Mouse (Mus musculus): ENCODE data around the gene Slc35b2.

Slc35b2 gene

DNA sequence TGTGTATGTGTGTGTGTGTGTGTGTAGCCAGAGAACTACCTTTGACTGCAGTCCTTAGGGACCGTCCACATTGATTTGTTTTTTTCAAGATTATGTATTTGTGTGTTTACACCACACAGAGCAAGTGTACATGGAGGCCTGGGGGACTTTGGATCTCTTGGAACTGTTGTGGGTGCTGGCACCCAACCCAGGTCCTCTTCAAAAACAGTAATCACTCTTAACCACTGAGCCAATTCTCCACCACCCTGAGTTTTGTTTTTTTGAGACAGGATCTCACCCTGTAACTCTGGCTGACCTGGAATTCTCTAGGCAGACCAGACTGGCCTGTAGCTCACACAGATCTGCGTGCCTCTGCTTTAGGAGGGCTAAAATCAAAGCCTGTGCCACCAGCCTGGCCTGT is 34.7 kb downstream of the Slc35b2 start:
- in situ Hi-C loops (cut with MboI, MseI): no loop called here

DNA sequence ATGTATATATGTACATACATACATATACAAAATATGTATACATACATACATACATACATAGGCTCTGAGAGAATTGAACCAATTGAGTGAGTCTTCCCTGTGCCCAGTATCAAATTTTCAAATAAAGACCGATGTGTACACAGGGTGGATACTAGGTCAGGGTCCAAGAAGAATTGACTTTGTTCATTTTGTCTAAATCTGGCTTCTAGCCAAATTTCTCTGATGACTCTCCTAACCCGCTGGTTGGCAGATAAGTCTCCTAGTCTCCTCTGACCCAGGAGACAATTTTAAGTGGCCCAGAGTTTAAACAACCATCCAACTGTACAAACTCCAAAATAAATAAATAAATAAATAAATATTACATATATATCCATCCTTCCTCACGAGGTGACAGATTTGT is 35.2 kb downstream of the Slc35b2 start:
- in situ Hi-C loops (cut with MboI, MseI): no loop called here

DNA sequence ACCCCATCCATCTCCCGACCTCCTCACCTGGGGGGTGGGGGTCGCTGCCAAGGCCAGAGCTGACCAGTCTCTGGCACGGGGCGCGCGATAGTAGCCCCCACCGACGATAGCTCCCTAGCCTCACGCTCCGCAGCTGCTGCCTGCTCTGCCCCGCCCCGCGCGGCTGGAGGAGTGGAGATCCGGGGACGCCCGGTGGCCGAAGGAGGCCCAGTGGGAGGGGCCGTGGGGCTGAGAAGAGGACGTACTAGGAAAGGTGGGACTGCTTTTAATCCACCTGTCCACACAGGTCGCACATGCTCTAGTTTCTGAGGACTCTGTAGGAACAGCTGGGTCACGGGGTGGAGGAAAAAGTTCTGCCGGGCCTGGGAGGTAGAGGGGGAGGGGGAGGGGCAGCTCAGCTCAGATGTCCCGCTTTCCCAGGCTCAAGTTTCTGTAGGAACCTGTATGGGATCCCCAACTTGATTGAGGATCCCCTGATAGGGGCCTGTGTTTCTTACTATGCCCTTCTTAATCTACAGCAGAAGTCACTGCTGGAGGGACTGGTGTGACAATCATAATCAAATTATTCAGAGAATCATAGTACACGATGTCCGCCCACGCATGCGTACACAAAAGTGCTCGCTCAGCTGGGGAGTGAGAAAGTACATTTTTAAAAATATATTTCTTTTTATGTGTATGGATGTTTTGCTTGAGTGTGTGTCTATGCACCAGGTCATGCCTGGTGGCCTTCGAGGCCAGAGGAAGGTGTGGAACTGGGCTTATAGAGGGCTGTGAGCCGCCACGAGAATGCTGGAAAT is 36.0 kb downstream of the Slc35b2 start, which contains the start of gene Slc29a1:
Gene Slc29a1, minus strand, starts transcription at position 161 of the 797 bp plus-strand sequence.
- in situ Hi-C loops (cut with MboI, MseI): loop anchor here (10.0 kb wide), 1 partner anchor 1115 kb away; no protein-coding TSS in a partner anchor

DNA sequence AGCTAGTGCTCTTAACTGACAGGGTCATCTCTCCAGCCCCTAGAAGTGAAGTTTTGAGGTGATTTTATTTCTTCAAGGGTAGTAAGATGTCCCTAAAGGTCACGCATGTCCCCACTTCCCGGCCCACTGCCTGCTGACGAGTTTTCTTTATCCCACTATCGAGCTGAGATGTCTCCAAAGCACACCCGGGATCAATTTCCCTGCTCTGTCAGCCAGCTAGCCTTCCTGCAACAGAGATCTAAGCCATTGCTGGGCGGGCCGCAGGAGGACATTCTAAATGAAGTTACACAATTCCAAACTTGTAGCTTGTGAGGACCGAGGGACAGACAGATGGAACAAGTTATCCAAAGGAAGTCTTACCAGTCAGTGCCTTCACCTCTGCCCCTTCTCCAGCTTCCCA is 36.6 kb downstream of the Slc35b2 start:
- in situ Hi-C loops (cut with MboI, MseI): loop anchor here (10.0 kb wide), 1 partner anchor 1115 kb away; no protein-coding TSS in a partner anchor

DNA sequence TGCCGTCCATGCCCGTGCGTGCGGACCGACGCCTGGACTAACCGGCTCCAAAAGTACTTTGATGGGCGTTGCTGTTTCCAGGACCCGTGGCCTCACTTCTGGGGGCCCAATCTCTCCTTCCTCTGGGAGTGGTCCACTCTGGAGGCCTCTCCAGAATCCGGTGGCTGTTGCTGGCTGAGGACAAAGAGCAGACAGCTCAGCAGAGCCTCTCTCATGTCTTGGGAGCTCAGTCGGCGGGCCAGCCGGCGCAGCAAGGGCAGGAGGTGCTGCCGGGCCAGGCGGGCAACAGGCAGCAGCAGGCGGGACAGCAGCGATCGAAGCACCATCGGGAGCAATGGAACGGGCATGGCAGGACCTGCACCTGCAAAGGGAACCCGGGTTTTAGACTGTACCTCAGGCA is 37.7 kb downstream of the Slc35b2 start:
- in situ Hi-C loops (cut with MboI, MseI): loop anchor here (10.0 kb wide), 1 partner anchor 1117 kb away; no protein-coding TSS in a partner anchor

DNA sequence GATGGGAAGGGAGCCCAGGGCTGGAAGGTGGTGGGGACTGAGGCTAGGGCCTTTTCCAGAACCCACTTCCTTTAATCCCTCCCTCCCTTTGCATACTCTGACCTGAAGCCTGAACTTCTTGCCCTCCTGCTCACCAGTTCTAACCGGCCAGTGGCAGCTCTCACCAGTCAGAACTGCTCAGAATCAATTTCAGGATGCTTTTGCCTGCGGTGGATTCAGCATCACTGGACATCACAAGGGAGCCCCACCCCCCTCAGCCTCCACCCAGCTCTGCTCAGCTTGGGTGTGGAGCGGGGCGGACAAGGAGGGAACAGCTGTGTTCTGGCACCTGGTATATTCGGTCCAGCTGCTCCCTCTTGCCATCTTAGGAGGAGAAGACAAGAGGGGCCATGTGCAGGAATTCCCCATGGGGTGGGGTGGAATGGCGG is 38.2 kb downstream of the Slc35b2 start, which contains the start of gene Mymx:
Gene Mymx, minus strand, starts transcription at position 226 of the 428 bp plus-strand sequence.
- in situ Hi-C loops (cut with MboI, MseI): loop anchor here (10.0 kb wide), 1 partner anchor 1117 kb away; no protein-coding TSS in a partner anchor

DNA sequence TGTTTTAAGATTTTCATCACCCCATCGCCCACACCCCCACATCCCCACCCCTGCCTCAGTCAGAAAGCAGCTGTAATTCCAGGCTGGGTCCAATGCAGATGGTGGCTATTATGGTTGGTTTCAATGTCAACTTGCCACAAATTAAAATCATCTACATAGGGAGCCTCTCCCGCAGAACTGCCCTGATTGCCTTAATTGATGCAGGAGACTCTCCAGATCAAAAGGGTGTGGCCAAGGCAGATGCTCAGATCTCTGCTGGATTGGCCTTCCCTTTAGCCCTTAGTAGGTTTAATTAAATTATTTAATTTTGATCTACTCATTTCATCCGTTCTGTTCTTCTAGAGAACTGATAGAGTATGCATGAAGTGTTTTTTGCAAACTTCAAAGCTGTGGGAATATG is 39.3 kb downstream of the Slc35b2 start:
- in situ Hi-C loops (cut with MboI, MseI): loop anchor here (10.0 kb wide), 1 partner anchor 1118 kb away; no protein-coding TSS in a partner anchor

DNA sequence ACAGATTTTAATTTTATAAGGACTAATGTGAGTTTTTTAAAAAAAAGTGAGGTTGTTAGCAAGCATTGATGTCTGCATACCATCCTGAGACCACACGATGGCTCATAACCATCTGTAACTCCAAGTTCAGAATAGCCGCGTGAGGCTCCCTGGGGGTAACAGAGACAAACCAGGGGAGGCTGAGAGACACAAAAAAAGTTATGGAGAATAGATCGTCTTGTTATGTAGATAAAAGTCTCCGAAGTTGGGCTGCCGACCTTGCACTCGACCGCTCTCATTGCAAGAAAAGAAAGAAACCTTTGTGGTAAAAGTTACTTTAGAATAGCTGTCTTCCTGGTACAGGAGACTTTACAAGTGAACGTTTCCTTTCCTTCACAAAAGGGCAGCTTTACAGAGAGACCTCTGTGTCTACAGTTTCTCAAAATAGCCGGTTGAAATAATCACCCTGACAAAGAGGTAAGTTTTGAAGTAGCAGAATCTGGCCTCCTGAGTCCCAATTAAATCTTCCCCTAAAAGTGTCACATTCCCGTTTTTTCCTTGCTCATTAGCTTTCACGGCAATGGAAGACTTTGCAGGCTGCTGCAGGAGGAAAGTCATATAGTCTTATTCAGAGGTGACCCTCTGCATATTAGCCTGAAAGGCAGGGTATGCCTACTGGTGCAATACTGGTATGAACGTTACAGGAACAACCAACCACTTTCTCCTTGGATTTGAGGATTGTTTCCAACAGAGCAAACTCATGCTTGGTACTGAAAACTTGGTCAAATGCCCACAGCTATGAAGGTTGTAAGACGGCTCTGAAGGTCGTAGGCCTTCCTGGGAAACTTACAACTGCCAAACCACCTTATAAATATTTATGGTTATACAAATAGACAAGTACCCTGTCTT is 43.6 kb downstream of the Slc35b2 start:
- in situ Hi-C loops (cut with MboI, MseI): loop anchor here (10.0 kb wide), 1 partner anchor 1122 kb away; no protein-coding TSS in a partner anchor

DNA sequence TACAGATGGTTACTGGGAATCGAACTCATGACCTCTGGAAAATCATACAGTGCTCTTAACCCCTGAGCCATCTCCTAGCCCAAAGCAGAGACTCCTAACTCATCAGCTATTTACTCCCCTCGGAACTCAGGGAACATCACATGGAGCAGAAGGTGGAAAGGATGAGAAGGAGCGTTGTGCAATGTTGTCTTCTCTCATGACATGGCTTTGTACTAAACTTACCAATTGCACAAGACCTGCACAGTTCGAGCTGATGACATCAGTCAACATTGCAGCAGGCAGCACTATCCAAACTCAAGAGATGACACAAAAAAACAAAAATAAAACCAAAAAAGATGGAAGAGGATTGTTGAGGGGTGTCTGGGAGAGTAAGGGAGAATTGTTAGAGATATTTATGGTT is 44.7 kb downstream of the Slc35b2 start:
- in situ Hi-C loops (cut with MboI, MseI): loop anchor here (10.0 kb wide), 1 partner anchor 1124 kb away; no protein-coding TSS in a partner anchor

DNA sequence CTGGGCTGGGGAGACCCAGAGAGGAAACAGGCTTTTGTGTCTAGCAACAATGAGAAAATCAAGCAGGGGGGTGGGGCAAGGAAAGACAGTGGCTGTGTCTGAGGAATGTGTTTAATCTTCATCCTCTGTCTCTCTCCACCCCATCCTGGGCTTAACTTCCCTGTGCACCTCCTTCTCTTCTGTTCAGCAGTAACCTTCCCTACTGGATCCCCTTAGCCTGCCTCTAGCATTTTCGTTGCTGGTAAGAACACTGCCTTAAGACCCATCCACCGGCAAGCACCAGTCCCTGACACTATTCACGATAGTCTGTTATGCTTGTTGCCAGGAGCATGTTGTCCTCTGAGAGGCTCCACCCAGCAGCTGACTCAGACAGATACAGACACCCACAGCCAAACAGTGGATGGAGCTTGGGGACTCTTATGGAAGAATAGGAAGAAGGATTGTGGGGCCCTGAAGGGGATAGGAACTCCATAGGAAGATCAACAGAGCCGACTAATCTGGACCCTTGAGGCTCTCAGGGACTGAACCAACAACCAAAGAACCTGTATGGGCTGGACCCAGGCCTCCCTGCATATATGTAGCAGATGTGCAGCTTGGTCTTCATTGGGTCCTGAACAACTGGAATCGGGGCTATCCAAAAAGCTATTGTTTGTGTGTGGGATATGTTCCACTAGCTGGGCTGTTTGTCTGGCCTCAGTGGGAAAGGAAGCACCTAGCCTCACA is 46.6 kb downstream of the Slc35b2 start:
- in situ Hi-C loops (cut with MboI, MseI): no loop called here

DNA sequence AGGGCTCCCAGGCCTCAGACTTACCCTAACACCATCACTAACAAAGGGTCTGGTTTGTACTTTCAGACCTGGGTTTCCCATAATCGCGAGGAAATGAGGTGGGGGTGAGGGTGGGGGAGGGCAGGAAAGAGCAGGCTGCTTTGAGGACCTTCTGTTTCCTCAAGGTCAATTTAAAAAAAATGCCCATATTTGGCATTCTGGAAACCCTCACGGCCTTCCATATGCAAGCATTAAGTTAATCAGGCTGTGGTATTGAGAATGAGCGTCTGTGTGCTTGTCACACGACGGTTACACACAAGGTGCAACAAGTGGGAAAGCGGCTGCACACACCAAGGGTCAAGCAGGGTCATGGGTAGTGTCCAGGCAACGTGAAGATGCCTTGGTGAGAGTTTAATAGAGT is 48.3 kb downstream of the Slc35b2 start:
- in situ Hi-C loops (cut with MboI, MseI): no loop called here

DNA sequence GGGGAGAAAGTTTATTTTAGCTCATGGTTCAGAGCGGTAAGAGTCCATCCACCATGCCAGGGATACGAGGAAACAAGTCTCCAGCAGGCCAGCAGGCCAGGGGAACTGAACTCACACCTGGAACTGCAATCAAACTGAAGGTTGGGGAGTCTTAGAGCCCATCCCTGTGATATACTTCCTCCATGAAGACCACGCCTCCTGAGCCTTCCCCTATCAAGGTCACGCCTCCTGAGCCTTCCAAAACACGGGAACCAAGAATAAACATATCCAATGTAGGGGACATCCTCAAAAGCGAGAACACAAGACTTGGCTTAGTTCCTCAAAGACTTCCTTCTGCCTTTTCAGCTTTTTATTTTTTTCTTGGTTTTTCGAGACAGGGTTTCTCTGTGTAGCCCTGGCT is 49.2 kb downstream of the Slc35b2 start:
- in situ Hi-C loops (cut with MboI, MseI): no loop called here

DNA sequence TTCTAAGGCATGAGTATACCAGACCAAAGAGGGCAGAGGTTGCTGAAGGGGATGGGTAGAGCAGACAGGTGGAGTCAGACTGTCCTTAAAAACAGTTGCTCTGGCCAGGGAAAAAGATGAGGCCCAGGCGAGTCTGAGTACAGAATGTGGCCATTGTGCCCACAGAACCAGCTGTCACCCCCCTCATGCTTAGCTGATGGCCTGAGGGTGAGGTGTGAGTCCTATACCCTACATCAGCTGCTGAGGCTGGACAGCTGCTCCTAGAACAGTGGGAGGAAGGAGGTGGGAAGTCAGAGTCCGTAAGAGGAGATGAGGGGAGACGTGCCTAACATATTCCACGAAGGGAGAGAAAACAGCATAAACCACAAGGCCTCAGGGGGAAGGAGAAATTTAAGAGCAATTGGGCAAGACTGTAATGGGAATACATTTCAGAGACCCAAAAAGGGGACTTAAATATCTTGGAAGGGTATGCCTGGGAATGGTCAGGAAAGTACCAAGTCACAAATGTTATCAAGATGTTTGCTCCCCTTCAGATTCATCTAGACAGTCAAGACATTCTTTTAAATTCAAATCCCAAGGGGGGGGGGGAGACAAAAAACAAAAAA is 52.5 kb downstream of the Slc35b2 start:
- in situ Hi-C loops (cut with MboI, MseI): no loop called here

DNA sequence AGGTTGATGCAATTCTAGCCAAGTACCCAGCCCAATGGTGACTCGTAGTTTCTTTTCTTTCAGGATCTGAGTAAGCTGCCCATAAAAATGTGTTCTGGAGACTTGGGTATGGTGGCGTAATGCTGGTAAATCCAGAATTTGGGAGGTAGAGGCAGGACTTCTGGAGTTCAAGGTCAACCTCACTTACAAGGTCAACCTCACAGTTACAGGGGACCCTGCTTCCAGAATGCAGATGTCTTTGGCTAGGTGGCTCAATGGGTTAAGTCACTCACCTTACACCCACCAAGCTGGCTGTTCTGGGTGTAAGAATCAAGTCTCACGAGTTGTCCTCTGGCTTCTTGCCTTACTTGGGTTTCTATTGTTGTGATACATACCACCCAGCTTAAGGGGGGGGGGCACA is 53.0 kb downstream of the Slc35b2 start:
- in situ Hi-C loops (cut with MboI, MseI): no loop called here

All from T-helper 1 cell (primary cell).